Mouse (Mus musculus) ES-E14 (cell line): ENCODE data around the gene Mcm7.
"Not testable (repeated sequence)": the region's sequence is repeated elsewhere in the genome, so short reads cannot be mapped to it uniquely, and the experiment has no call there.

Source experiments
- HCFC1 ChIP-seq: IDR thresholded peaks from 2 replicates; pipeline ENCODE4 v1.6.1; 2012; ENCODE audit warnings: low read length, inconsistent platforms, borderline replicate concordance; ENCODE audit not compliant: insufficient read depth
- ZC3H11A ChIP-seq: IDR thresholded peaks from 2 replicates; pipeline ENCODE4 v1.6.1; 2012; ENCODE audit warnings: low read depth, mild to moderate bottlenecking, inconsistent platforms, low read length, borderline replicate concordance

DNA sequence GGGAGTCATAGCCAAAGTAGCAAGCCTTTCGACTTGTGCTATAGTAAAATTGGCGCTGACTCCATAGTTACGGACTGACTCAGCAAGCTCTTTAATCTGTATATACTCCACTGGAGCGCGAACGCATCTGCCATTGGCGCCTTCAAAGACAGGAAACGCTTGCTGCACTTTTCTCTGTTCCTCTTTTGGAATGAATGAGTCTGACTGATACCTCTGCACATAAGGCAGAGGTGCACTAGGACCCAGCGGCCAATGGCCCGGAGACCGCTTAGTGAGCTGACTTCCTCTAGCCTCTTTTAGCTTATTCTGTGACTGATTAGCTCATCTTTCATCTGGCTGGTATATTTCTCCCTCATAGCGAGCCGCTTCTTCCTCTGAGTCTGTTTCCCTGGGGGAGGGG is 44.4 kb upstream of the Mcm7 start:
- TF ChIP-seq ZC3H11A, HCFC1: not testable (repeated sequence)
